Mouse (Mus musculus) mature B cell (primary cell): ENCODE results near the gene Cmss1.
"Not testable (repeated sequence)": the region's sequence is repeated elsewhere in the genome, so short reads cannot be mapped to it uniquely, and the experiment has no call there.

Experiments used
- in situ Hi-C: fragments of 300-500 bp; cut with MboI; formaldehyde crosslinking; loops from 2 replicates; pipeline ENCODE4 v1.14.3; 2019

Gene Cmss1

DNA sequence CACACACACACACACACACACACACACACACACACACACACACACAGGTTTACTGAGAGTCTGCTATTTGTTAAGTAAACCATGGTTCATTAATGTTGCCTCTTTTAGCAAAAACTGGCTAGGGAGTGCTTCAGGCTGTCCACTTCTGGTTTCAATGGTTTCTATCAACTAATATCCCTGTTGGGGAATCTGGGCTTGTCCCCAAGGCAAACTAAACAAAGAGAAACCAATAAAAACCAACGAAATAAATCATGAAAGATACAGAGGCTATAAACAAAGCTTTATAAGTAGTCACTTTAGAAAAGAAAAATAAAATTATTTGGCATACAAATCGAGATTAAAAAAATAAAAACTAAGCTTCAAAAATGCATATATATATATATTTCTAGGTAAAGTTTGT is 214.2 kb downstream of the Cmss1 start:
- in situ Hi-C loops: no loop called here

DNA sequence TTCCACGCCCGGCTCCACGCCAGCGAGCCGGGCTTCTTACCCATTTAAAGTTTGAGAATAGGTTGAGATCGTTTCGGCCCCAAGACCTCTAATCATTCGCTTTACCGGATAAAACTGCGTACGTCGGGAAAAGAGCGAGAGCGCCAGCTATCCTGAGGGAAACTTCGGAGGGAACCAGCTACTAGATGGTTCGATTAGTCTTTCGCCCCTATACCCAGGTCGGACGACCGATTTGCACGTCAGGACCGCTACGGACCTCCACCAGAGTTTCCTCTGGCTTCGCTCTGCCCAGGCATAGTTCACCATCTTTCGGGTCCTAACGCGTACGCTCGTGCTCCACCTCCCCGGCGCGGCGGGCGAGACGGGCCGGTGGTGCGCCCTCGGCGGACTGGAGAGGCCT is 215.5 kb downstream of the Cmss1 start:
- in situ Hi-C loops: not testable (repeated sequence)

DNA sequence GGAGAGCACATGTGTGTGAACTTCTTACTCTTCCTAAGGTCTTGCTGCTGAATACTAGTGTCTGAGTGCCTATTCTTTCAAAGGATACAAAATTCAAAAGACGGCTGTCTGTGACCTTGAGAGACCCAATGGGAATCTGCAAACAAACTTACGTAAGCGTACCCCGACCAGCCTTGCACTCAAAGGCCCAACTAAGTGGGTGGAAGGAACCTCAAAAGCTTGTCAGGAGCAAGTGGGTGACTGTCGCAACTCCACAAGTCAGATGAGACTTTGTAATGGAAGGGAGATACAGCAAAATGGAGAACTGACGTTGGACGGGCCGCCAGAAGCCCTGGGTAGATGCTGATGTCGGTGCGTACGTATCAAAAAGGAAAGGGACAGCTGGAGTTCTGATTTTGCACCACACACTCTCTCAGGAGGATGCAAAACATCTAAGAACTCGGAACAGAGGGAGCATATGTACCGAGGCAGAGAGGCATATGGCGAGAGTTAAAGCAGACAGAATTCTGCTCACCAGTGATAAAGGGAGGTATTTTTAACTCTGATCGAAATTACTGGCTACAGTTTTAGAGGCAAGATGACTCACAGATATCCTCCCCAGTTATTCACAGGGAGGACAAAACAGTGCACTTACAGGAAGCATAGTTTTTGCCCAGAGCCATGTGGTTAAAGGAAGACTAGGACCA is 217.0 kb downstream of the Cmss1 start:
- in situ Hi-C loops: no loop called here

DNA sequence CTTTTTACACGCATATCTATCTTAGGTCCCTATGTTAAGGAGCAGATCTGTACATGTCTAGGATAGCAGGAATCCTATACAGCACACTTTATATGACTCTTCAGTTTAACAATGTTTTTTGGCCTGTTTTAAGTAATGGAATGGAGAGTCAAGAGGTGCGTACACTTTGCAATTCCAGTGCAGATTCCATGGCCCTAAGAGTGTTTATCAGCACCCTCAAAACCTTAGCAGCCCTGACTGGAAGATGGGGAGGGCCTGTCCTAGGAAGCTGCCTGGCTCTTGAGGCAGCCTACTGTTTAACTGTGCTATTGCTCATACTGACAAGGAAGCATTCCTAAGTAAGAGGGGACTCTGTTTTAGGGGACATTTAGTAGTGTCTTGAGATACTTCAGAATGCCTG is 222.4 kb downstream of the Cmss1 start:
- in situ Hi-C loops: no loop called here

DNA sequence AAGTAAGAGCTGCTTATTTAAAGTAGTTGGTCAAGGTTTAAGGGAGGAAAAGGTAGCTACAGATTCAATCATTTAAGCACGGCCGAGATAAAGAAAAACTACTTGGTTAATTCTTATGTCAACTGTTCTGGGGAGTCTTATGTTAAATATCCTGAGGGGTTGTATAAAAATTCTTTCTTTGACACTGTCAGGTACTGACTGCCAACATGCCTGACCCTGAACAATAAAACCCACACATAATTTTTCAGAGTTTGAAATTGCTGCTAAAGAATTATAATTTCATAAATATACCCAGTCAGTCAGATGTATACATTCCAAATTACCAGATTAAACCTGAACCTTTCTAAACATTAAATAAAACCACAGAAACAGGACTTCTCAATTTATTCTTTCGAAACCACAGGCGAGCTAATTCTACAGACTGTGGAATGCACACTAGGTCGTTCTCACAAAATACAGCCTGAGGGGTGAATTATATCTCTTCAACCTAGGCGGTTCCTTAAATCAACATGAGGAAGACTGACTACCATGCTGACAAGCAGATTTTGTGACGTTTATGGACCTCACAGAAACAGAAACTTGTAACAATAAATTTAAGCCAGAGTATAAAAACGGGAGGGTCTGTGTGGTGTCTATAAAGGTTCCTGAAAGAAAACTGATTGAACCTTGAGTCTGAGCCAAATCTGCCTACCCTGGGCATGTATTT is 223.2 kb downstream of the Cmss1 start:
- in situ Hi-C loops: no loop called here

DNA sequence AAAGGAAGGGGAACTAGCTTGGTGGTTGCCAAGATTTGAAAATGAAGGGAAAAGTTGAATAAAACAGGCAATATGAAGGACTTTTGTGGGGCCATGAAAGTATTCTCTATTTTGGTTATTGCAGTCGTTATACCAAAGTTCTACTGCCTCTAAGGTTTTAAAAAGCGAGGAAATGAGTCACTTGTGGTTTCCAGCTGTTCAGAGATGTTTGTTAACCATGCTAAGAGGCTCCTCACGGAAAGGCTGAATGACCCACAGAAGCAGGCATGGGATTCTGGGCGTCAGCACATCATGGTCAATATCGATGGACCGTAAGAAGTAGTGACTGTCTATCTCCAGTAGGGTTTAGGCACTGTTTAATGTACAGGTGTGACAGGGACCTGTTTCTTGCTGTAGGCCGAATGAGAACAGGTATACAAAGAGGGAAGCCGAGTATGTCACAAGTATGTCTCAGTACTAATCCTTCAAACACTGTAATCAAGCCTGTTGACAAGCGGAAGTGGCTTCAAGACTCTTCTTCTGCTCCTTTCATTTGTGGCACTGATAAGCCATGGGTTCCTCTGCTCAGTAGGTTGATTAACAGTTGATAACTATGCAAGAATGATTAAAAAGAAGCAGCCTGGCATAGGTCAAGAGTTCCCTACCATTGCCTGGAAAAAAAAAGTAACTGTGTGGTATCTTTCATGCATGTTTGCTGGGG is 227.9 kb downstream of the Cmss1 start:
- in situ Hi-C loops: no loop called here

DNA sequence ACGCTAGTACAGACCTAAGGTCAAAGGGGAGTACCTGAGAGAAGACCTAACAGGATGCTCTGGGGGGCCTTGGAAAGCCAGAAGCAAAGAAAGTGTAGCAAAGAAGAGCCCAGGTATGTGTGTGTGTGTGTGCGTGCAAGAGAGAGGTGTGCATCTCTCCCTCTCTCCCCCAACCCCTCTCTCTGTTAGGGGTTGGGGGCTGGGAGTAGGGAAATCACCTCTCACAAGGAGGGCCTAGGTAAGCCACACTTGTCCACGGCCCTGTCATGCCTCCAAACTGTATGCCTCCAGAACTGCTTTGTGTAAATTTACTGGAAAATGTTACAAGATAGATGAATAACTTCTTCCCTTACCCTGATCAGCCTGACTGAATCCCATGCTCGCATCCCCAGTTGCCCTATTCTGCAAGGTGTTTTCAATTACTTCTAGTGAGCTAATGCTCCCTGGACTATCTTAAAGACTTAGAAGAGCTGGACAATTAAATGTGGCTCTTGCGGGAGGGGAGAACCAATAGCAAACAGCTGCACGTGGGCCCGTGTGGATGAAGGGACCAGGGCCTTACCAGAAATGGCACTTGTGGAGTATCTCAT is 231.3 kb downstream of the Cmss1 start:
- in situ Hi-C loops: no loop called here

DNA sequence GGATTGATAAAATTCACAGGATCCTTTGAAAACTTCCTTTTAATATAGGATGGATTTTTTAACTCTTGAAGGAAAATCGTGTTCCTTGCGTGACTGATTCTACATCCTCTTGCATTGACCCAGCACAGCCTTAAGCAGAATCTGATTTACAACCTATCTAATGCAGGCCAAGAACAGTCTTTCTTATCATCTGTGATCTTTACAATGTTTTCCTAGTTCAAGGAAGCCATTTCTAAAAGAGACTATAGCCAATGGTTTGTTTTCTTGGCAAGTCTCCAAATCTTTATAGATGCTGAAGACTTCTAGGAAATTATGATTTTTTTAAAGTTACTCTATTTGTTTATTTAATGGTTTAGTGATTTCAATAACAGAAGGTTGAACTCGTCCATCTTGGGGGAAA is 234.5 kb downstream of the Cmss1 start:
- in situ Hi-C loops: no loop called here

DNA sequence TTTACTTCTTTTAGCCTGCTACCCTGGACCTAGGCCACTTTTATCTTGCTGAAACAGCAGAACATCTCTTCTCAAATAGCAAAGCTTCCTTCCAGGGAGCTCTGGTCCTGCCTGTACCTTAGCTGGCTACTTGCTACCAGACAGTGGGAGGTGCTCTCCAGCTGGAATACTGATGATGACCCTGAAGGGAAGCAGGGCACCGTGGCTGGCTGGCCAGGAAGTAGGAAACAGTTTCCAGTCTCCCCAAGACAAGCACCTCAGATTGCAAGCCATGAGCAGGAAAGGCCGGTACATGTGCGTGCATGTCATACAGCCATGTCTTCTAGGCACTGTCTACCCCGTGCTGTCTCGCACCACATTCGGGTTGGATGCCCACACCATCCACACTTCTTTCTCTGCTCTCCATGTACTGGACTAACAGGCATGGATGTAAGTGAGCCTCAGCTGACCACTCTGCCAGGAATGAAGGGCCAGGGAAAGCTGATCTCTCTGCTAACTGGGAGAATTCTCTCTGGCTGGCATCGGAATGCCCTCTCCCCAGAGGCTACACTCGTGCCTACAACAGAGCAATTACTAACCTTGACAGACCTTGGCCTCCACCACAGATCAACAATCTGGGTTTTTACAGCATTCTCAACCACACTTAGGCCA is 236.7 kb downstream of the Cmss1 start:
- in situ Hi-C loops: no loop called here

DNA sequence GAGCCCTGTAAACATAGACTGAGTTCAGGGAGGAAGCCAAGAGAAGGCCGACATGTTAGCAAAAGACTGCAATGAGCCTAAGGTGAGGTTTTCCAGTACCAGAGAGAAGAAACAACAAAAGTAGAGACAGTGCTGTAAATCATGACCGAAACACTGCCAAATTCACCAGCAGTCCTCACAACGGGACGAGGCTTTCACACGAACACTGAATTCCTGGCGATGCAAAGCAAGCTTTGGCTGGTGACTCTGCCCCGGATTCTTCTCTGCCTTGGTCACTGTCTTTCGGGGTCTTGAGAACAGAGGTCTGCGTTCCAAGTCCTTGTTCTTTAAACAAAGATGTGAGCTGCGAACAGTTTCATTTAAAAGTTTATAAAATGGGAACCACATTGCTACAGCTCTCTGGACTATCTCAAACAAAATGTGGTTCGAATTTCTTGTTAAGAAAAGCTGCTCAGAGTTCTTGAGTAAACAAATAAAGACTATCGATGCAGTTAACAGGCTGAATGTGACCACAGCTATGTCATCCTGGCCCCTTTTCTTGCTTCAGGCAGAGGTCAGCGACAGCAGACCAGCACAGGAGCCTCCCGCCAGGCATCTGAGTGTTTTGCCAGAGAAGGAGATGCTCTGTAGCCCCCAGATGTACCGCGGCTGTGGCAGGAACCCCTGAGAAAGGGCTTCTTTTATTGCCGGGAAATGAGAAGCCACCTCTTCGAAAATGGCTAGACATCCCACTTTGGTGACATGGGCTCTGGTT is 239.5 kb downstream of the Cmss1 start:
- in situ Hi-C loops: no loop called here

DNA sequence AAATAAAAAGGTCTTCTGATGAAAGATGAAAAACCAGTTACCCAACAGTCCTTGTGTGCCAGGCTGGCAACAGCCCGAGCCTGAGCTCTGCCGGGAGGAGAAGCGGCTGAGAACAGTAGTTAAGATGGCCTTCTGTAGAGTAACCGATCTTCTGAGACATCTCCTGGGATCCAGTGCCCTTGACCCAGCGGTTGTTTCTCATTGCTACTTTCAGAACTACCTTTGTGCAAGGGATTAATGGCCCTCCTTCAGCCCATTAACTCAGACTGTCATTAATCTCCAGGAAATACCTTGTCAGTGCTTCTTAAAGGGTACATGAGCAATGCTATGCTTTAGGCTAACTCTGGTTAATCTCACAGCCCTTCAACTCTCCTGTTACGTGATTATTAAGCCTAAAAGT is 240.5 kb downstream of the Cmss1 start:
- in situ Hi-C loops: no loop called here

DNA sequence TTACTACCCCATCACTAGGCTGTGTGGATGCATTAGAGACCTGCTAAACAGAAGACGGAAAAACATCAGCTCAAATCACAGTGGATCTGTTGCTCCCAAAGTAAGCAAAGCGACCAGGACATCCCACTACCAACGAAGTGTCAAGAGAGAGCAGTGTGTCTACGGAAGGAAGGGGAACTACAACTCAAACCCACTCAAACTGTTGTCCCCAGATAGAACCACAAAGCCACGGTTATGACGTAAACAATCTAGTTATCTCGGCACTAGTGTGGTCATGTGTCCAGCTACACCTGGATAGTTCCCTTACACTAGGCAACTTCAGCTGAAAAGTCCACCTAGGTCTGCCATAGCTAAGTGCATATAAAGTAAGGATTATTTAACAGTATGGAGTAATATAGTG is 242.2 kb downstream of the Cmss1 start:
- in situ Hi-C loops: no loop called here

DNA sequence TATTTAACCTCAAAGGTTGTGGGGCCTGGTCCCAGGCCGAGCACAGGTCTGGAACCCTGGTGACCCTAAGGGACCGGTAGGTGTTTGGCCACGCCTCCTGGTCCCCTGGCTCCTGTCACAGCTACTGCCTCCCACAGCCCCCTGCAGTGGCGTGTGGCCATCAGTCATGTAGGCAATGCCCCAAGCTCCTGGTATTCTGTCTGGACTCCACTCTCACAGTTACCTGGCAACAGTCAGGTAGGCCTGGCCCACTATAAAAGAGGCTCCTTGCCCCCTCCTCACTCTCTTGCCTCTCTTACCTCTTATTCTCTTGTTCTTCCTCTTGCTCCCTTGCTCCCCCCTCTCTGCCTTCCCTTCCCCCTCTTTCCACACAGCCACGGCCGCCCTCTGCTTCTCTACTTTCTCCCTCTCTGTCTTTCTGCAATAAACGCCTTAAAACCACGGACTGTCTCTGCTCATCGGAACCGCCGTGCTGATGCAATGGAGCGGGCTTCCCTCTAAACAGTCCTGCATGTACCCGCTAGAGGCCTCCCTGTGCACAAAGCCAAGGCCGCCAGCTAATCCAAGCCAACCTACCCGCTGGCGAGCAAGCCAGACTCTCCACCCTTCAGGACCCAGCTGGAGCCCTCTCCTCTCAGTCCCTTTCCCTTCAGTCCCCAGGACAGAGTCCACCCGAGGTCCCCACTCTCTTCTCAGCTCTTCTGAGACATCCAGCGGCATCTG is 243.8 kb downstream of the Cmss1 start:
- in situ Hi-C loops: no loop called here

DNA sequence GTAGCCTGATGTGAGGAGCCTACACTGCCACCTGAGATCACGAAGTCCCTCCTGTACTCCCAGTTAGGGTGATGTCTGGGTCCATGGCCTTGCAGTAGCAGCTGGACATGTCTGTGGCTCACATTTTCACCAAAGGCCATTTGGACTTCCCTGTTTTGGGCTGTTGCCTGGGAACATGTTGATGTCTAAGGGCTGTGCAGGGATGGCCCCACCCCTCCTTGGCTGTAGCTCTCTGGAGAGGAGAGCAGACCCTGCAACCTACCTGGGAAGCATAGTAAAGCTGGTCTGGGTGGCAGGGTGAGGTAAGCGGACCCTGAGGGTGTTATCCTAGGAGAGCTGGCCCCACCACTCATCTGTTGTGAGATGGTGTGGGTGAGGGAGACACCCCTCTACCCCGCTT is 245.9 kb downstream of the Cmss1 start:
- in situ Hi-C loops: no loop called here

DNA sequence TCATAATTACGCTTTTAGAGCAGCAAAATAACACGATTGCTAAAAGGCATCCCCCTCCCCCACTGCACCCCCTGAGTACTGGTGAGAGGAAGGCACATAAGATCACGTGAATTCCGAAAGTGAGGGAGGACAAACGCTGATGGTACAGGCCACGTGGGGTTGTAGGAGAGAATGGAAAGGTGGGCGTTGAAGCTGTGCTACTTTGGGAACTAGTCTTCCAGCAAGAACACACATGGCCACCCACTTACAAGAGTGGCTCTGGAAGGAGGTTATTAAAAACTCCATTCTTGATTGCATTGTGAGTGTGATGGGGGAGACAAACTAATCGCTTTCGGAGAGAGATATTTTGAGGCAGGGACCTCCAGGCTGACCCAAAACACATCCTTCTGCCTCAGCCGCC is 247.4 kb downstream of the Cmss1 start:
- in situ Hi-C loops: no loop called here

DNA sequence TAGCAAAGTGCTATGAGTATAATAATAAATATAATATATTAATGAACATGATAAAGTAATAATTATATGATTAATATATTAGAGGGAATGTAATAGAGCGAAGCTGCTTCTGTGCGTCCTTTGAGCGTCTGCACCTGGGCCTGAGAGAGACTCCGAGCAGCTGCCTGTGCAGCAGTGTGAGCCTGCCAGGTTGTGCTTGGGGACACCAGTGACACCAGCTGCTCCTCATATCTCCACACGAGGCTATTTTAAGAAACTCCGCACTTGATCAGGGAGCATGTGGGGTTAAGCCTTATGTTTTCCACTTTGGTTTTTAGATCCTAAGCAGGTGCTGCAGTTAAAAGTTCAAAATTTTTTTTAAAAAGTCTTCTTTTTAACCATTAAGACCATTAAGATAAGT is 249.7 kb downstream of the Cmss1 start:
- in situ Hi-C loops: no loop called here

DNA sequence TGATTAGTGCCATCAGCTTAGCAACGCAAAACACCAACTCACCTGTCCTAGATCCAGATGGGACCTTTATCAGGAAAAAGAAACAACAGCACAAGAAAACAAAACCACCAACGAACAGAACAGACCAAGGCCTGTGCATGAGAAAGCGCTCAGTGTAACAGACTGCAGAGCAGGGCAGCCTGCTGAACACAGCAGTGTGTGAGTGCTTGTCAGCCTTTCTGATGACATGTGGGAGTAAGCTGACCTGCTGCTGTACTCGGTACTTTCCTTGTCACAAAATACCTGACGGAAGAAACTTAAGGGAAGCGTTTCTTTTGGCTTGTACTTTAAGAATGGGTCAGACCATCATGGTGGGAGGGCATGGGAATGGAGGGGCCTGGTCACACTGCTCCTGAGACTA is 250.2 kb downstream of the Cmss1 start:
- in situ Hi-C loops: no loop called here

DNA sequence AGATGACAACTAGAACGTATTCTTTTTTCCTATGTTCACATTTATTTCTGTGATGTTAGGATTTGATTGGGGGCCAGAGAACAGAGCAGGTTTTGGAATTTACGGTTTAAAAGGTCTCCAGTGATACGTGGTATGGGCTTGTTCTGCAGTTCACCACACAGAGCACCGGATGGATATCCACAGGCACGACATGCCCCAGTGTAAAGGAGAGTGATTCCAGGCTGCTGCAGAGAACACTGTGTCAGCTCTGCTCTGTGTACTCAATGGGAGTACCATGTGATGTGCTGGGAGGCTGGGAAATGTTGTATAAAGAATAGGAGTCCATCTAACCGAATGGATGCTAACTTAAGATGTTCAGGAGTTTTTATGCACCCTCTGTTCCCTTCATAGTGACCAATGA is 252.7 kb downstream of the Cmss1 start:
- in situ Hi-C loops: no loop called here

DNA sequence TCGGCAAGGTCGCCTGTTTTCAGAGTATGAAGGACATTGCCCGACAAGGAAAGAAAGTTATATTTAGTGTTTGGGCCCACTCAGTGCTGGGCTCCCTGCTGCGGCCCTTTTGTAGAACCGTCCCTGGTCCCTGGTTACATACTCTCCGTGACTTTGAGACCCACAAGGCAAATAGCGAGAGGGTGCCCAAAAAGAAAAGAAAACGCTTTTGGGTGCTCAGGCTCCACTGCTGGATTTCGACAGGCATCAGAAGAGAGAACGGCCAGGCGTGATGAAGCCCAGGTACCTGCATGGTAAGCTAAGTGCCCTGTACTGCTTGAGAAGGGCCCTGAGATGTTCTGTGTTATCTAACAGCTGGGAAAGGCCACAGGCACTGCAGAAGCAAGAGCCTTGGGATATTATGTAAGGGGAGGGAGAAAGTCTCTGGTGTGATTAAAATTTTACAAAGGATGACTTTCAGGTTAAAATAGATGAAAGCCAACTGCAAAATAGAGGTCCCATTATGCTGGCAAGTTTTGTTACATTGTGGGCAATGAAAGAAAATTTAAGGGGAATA is 253.4 kb downstream of the Cmss1 start:
- in situ Hi-C loops: no loop called here

DNA sequence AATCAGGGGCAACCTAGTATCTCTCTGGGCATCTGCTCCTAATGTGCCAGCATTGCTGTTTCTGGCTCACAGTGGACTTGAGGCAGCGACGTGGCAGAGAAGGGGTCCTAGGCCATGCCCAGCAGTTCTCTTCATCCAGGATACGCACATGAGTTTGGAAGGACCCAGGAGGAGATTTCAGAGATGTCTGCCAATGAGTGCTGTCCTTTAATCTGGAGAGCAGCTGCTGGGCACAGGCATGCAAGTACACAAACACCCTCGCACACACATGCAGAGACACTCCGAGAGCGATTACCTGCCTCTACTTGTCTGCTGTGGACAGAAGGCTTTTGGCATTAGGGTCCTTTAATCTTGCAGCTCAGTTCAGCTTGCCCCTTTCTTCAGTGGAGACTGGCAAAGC is 253.9 kb downstream of the Cmss1 start, which contains the start of gene Filip1l:
TSS of gene Filip1l (plus strand) at position 343 of the 400 bp plus-strand sequence.
- in situ Hi-C loops: no loop called here

DNA sequence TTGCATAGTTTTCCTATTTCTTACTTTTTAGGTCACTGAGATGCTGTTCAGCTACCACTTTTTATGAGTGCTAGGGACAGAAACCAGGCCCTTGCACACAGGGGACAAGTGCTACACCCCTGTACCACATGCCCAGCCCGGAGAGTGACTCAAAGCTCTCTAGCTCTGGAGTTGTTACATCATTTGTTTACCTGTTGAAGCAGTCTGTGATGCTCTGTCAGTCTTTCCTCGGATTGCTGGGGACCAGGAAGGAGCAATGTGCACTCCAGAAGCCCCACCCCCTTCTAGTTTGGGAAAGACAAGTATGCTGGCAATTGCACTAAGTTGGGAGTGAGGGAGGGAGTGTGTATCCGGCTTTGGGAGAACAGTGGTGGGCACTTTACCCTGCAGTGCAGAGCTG is 257.0 kb downstream of the Cmss1 start:
- in situ Hi-C loops: no loop called here
